Mouse (Mus musculus) stomach, postnatal 0 days (tissue): ENCODE measurements around the gene Pyroxd1.

ENCODE experiments used
- CTCF ChIP-seq: IDR thresholded peaks from 2 replicates; pipeline ENCODE4 v1.5.1; 2016; ENCODE audit warnings: antibody characterized with exemption, low read depth, mild to moderate bottlenecking, moderate library complexity
- EP300 ChIP-seq: optimal IDR thresholded peaks from 2 replicates; pipeline ENCODE3; 2016; ENCODE audit warnings: antibody characterized with exemption

DNA sequence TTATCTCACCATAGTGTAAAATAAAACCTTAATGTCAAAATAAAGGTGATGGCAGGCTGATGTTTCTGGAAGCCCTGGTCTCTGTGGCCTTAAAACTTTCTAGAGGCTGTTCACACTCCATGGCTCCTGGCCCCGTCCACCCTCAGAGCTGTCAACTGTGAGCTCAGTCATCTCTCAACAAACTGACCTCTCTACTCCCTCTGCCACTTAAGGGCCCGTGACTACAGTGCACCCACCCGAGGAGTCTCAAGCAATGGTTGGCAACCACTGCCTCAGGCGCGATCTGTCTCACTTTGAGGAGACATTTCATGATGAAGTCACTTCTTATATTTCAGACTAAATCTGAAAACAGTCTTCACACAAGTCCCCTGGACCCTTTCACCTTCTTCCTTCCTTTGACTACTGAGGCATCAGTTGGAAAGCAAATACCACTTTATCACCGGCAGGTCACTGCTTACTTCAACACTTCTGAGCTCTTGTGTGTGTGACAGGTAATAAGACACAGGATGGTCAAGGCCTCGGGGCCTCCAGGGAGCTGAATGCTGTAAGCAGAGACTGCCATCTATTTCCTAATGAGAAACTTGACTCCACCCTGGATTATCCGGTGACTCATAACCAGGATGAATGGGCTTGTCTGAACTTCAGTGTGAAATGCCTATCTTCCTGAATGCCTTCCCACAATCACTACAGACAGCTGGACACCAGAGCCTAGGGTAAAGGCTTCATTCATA is 20.5 kb downstream of the Pyroxd1 start:
- TF ChIP-seq CTCF = no peak
- TF ChIP-seq EP300 = no peak
